In genomic region chr3:95674236-95674635, GRCm38 (mm10) we compare ENCODE assay signal across 8 mouse cellular contexts. TPM values are rescaled to one million over a fixed set of nuclear protein-coding genes. Genes with fewer than 3 reads are reported as not detected.
DNase-seq lines count a peak whose midpoint lies in the region; ATAC-seq and TF ChIP-seq lines count a peak whose summit lies in the region.

No protein-coding gene starts in this region.

- 38% methylated on average over 2 of the region's 2 CpGs for WGBS in midbrain, postnatal 0 days
- WGBS in midbrain, embryonic 15.5 days: 53% methylated on average over 2 of the region's 2 CpGs
- WGBS in heart, embryonic 11.5 days (ENCODE audit: insufficient replicate concordance): 0% methylated on average over 2 of the region's 2 CpGs
- 4% methylated on average over 2 of the region's 2 CpGs for WGBS in kidney, embryonic 15.5 days

- H3K27me3 ChIP-seq in midbrain, postnatal 0 days (ENCODE audit: insufficient read depth, low read length): no peaks in the 10 kb centered on the region
- H3K27me3 ChIP-seq in midbrain, embryonic 15.5 days (replicated peaks): no peaks in the 10 kb centered on the region
- H3K27me3 ChIP-seq in heart, embryonic 11.5 days (ENCODE audit: control insufficient read depth, insufficient read depth, low read length): no peaks in the 10 kb centered on the region
- H3K27me3 ChIP-seq in kidney, embryonic 15.5 days: no peaks in the 10 kb centered on the region

- no peaks in the 10 kb centered on the region for H3K9me3 ChIP-seq in midbrain, postnatal 0 days (ENCODE audit: low read length)
- H3K9me3 ChIP-seq in midbrain, embryonic 15.5 days: no peaks in the 10 kb centered on the region
- H3K9me3 ChIP-seq in heart, embryonic 11.5 days (replicated peaks; ENCODE audit: control insufficient read depth, low read length): no peaks in the 10 kb centered on the region
- H3K9me3 ChIP-seq in kidney, embryonic 15.5 days (replicated peaks): no peaks in the 10 kb centered on the region

- DNase-seq in midbrain, postnatal 0 days (ENCODE audit: low spot score): peak; percentile 40
- peak; percentile 95 for DNase-seq in c-Kit-positive CD71-positive TER-119-positive erythroid progenitor cells, embryonic 14.5 days (ENCODE audit: low spot score)
- DNase-seq in lung, postnatal 4 days: peak; percentile 87 to 90
- peak; percentile 77 to 90 for DNase-seq in thymus, adult 18-20 months
- DNase-seq in right cerebral cortex, postnatal 10 days (ENCODE audit: low spot score in 2 of 2): no peak

- TF ChIP-seq CTCF in midbrain, postnatal 0 days (IDR thresholded peaks at IDR 0.05): no peak

- no peak overlapping the region for H3K4me3 ChIP-seq in midbrain, postnatal 0 days (ENCODE audit: low read depth, low read length)
- no peak overlapping the region for H3K4me3 ChIP-seq in midbrain, embryonic 15.5 days
- H3K4me3 ChIP-seq in heart, embryonic 11.5 days (ENCODE audit: low read depth, low read length): peak overlapping the region; percentile 17; the same call in 1 of the 2 replicates
- peak overlapping the region; percentile 11; the same call in 1 of the 2 replicates for H3K4me3 ChIP-seq in kidney, embryonic 15.5 days (replicated peaks)

- no peak for ATAC-seq in midbrain, postnatal 0 days (ENCODE audit: low FRiP score)
- ATAC-seq in midbrain, embryonic 15.5 days (replicated peaks): no peak
- peak; percentile 81 for ATAC-seq in heart, embryonic 11.5 days (replicated peaks; ENCODE audit: insufficient number of reproducible peaks, low FRiP score, low TSS enrichment)
- ATAC-seq in kidney, embryonic 15.5 days (replicated peaks; ENCODE audit: low FRiP score): peak; percentile 74

- no peaks in the 10 kb centered on the region for H3K36me3 ChIP-seq in midbrain, postnatal 0 days (ENCODE audit: insufficient read depth, low read length)
- H3K36me3 ChIP-seq in midbrain, embryonic 15.5 days (replicated peaks): 0 out of 2 replicates have a peak, but pooled peaks cover 2% of the 10 kb centered on the region
- H3K36me3 ChIP-seq in heart, embryonic 11.5 days (ENCODE audit: control insufficient read depth, insufficient read depth, low read length): peaks cover 7% of the 10 kb centered on the region
- peaks cover 14% of the 10 kb centered on the region for H3K36me3 ChIP-seq in kidney, embryonic 15.5 days

- no peak overlapping the region for H3K9ac ChIP-seq in midbrain, postnatal 0 days (replicated peaks; ENCODE audit: low read length, poor library complexity, severe bottlenecking)
- H3K9ac ChIP-seq in midbrain, embryonic 15.5 days: no peak overlapping the region
- H3K9ac ChIP-seq in heart, embryonic 11.5 days (ENCODE audit: low read depth, low read length): peak overlapping the region; percentile 58
- H3K9ac ChIP-seq in kidney, embryonic 15.5 days: 0 out of 2 replicates have a peak overlapping the region, but pooled peaks have one; percentile 6

- no peak overlapping the region for H3K4me2 ChIP-seq in midbrain, postnatal 0 days (ENCODE audit: low read depth, low read length, poor library complexity, severe bottlenecking)
- no peak overlapping the region for H3K4me2 ChIP-seq in midbrain, embryonic 15.5 days
- H3K4me2 ChIP-seq in heart, embryonic 11.5 days: peak overlapping the region; percentile 64
- peak overlapping the region; percentile 40 for H3K4me2 ChIP-seq in kidney, embryonic 15.5 days

- H3K27ac ChIP-seq in midbrain, postnatal 0 days (ENCODE audit: low read depth, low read length): peak overlapping the region; percentile 62; the same call in 1 of the 2 replicates
- H3K27ac ChIP-seq in midbrain, embryonic 15.5 days: no peak overlapping the region
- peak overlapping the region; percentile 94 for H3K27ac ChIP-seq in heart, embryonic 11.5 days (ENCODE audit: low read depth, low read length)
- peak overlapping the region; percentile 97 for H3K27ac ChIP-seq in kidney, embryonic 15.5 days

- H3K4me1 ChIP-seq in midbrain, postnatal 0 days (ENCODE audit: insufficient read depth, low read length): no peaks in the 10 kb centered on the region
- H3K4me1 ChIP-seq in midbrain, embryonic 15.5 days: no peaks in the 10 kb centered on the region
- H3K4me1 ChIP-seq in heart, embryonic 11.5 days (ENCODE audit: control insufficient read depth, insufficient read depth, low read length): peaks cover 58% of the 10 kb centered on the region
- H3K4me1 ChIP-seq in kidney, embryonic 15.5 days: peaks cover 60% of the 10 kb centered on the region

RNA-seq across cellular contexts. Expression of gene Adamtsl4, which starts 13.5 kb away (rescaled TPM):
- 1.3 and 1.4 TPM in 2 replicates for total RNA-seq in midbrain, postnatal 0 days (2014; rRNA removed)
- polyA plus RNA-seq in midbrain, postnatal 0 days (2015; fragmentation: Nextera tagmentation; extraction: Ambion mirVana): 1.0 and 1.4 TPM in 2 replicates
- 1.0 TPM in 2 replicates for polyA plus RNA-seq in midbrain, embryonic 15.5 days (2015; fragmentation: Nextera tagmentation; extraction: Ambion mirVana)
- 3.5 and 5.1 TPM in 2 replicates for polyA plus RNA-seq in heart, embryonic 11.5 days (2014; fragmentation: Nextera tagmentation; extraction: Ambion mirVana)
- polyA plus RNA-seq in kidney, embryonic 15.5 days (2015; fragmentation: Nextera tagmentation; extraction: Ambion mirVana): 4.0 and 6.3 TPM in 2 replicates

RNA-seq across cellular contexts. Expression of gene Mcl1, which starts 15.6 kb away (rescaled TPM):
- 105 and 136 TPM in 2 replicates for total RNA-seq in midbrain, postnatal 0 days (2014; rRNA removed)
- 35.8 and 42.8 TPM in 2 replicates for polyA plus RNA-seq in midbrain, postnatal 0 days (2015; fragmentation: Nextera tagmentation; extraction: Ambion mirVana)
- polyA plus RNA-seq in midbrain, embryonic 15.5 days (2015; fragmentation: Nextera tagmentation; extraction: Ambion mirVana): 47.8 and 47.9 TPM in 2 replicates
- polyA plus RNA-seq in heart, embryonic 11.5 days (2014; fragmentation: Nextera tagmentation; extraction: Ambion mirVana): 46.3 and 49.8 TPM in 2 replicates
- polyA plus RNA-seq in kidney, embryonic 15.5 days (2015; fragmentation: Nextera tagmentation; extraction: Ambion mirVana): 51.2 and 54.4 TPM in 2 replicates

RNA-seq across cellular contexts. Expression of gene Ensa, which starts 49.4 kb away (rescaled TPM):
- total RNA-seq in midbrain, postnatal 0 days (2014; rRNA removed): 100 and 124 TPM in 2 replicates
- 167 and 169 TPM in 2 replicates for polyA plus RNA-seq in midbrain, postnatal 0 days (2015; fragmentation: Nextera tagmentation; extraction: Ambion mirVana)
- polyA plus RNA-seq in midbrain, embryonic 15.5 days (2015; fragmentation: Nextera tagmentation; extraction: Ambion mirVana): 123 and 133 TPM in 2 replicates
- 52.7 and 55.4 TPM in 2 replicates for polyA plus RNA-seq in heart, embryonic 11.5 days (2014; fragmentation: Nextera tagmentation; extraction: Ambion mirVana)
- polyA plus RNA-seq in kidney, embryonic 15.5 days (2015; fragmentation: Nextera tagmentation; extraction: Ambion mirVana): 71.1 and 73.2 TPM in 2 replicates

Comparison
In these comparisons a context has a peak if more than half of its experiments do, and no peak if none do; other contexts are left out.
1. ATAC-seq: peak in heart, embryonic 11.5 days (single experiment) and kidney, embryonic 15.5 days (single experiment); none in midbrain, postnatal 0 days (single experiment) and midbrain, embryonic 15.5 days (single experiment).
2. DNase-seq: peak in midbrain, postnatal 0 days (single experiment), c-Kit-positive CD71-positive TER-119-positive erythroid progenitor cells, embryonic 14.5 days (single experiment), lung, postnatal 4 days (2 of 2) and thymus, adult 18-20 months (2 of 2); none in right cerebral cortex, postnatal 10 days (0 of 2).
3. H3K4me2 ChIP-seq: peak in heart, embryonic 11.5 days (single experiment) and kidney, embryonic 15.5 days (single experiment); none in midbrain, postnatal 0 days (single experiment) and midbrain, embryonic 15.5 days (single experiment).
4. H3K4me3 ChIP-seq: peak in heart, embryonic 11.5 days (single experiment) and kidney, embryonic 15.5 days (single experiment); none in midbrain, postnatal 0 days (single experiment) and midbrain, embryonic 15.5 days (single experiment).
5. H3K9ac ChIP-seq: peak in heart, embryonic 11.5 days (single experiment) and kidney, embryonic 15.5 days (single experiment); none in midbrain, postnatal 0 days (single experiment) and midbrain, embryonic 15.5 days (single experiment).